Mouse (Mus musculus) central nervous system, embryonic 14 days (tissue): ENCODE data around the gene Olfr1166. TPM values are rescaled to one million over a fixed set of nuclear protein-coding genes. Genes with fewer than 3 reads are reported as not detected.

ENCODE experiments used
- polyA plus RNA-seq: library from polyadenylated mRNA; depleted of rRNA; stranded (reverse); fragments of >200 nt; gene quantifications from 2 replicates; pipeline ENCODE4 v1.2.3, GENCODE M21; 2012; rRNA removed

Gene Olfr1166
- not detected in 2 replicates for polyA plus RNA-seq

GRCm38 (mm10) chr2:88128172-88128571 is at the start of gene Olfr1166:
Gene Olfr1166, minus strand, starts transcription at chr2:88128272.

GRCm38 (mm10) chr2:88155093-88155492 is 27.0 kb upstream of the Olfr1166 start, which contains the start of gene Olfr1167:
Gene Olfr1167, minus strand, starts transcription at chr2:88155193.

GRCm38 (mm10) chr2:88093866-88094265 is 34.2 kb downstream of the Olfr1166 start, which contains the start of gene Olfr1164:
Gene Olfr1164, minus strand, starts transcription at chr2:88093966.

Other genes with a start within 250 kb of the Olfr1166 start
- not detected in 2 replicates for gene Olfr1153, start 233.3 kb downstream of the Olfr1166 start, polyA plus RNA-seq
- gene Olfr1154, start 223.1 kb downstream of the Olfr1166 start, polyA plus RNA-seq = not detected in 2 replicates
- gene Olfr1155, start 183.1 kb downstream of the Olfr1166 start, polyA plus RNA-seq = not detected in 2 replicates
- not detected in 2 replicates for gene Olfr1156, start 175.2 kb downstream of the Olfr1166 start, polyA plus RNA-seq
- not detected in 2 replicates for gene Olfr1157, start 160.0 kb downstream of the Olfr1166 start, polyA plus RNA-seq
- not detected in 2 replicates for gene Olfr74, start 153.6 kb downstream of the Olfr1166 start, polyA plus RNA-seq
- gene Olfr1158, start 138.2 kb downstream of the Olfr1166 start, polyA plus RNA-seq = not detected in 2 replicates
- gene Olfr1160, start 120.0 kb downstream of the Olfr1166 start, polyA plus RNA-seq = not detected in 2 replicates
- not detected in 2 replicates for gene Olfr1161, start 105.5 kb downstream of the Olfr1166 start, polyA plus RNA-seq
- not detected in 2 replicates for gene Olfr73, start 90.6 kb downstream of the Olfr1166 start, polyA plus RNA-seq
- gene Olfr1162, start 77.1 kb downstream of the Olfr1166 start, polyA plus RNA-seq = not detected in 2 replicates
- gene Olfr1163, start 56.4 kb downstream of the Olfr1166 start, polyA plus RNA-seq = not detected in 2 replicates
- not detected in 2 replicates for gene Olfr1164, start 34.3 kb downstream of the Olfr1166 start, polyA plus RNA-seq
- gene Olfr1167, start 26.9 kb upstream of the Olfr1166 start, polyA plus RNA-seq = not detected in 2 replicates
- gene Olfr1168, start 53.6 kb upstream of the Olfr1166 start, polyA plus RNA-seq = not detected in 2 replicates
- gene Olfr1170, start 100.1 kb upstream of the Olfr1166 start, polyA plus RNA-seq = not detected in 2 replicates
- gene Olfr1173, start 151.6 kb upstream of the Olfr1166 start, polyA plus RNA-seq = not detected in 2 replicates
- gene Olfr1174-ps, start 186.9 kb upstream of the Olfr1166 start, polyA plus RNA-seq = not detected in 2 replicates
- not detected in 2 replicates for gene Olfr1175-ps, start 198.9 kb upstream of the Olfr1166 start, polyA plus RNA-seq
- not detected in 2 replicates for gene Olfr1176, start 208.4 kb upstream of the Olfr1166 start, polyA plus RNA-seq
- not detected in 2 replicates for gene Olfr1177-ps, start 218.2 kb upstream of the Olfr1166 start, polyA plus RNA-seq